Mouse (Mus musculus): ENCODE measurements around the gene Pid1. TPM values are rescaled to one million over a fixed set of nuclear protein-coding genes. Genes with fewer than 3 reads are reported as not detected.

Gene Pid1
- polyA plus RNA-seq, 1 experiment from 2014 or later, result 20.8 TPM

- H3K27me3 ChIP-seq (replicated peaks; ENCODE audit: control insufficient read depth, insufficient read depth, low read length), result no peaks in the 10 kb centered on the region
- H3K36me3 ChIP-seq (ENCODE audit: control insufficient read depth, insufficient read depth, low read length), result no peaks in the 10 kb centered on the region
- H3K27ac ChIP-seq (ENCODE audit: low read length), result no peak overlapping the region
- no peak overlapping the region for H3K9ac ChIP-seq (ENCODE audit: low read depth, low read length)
- H3K4me2 ChIP-seq (ENCODE audit: low read depth, low read length), result no peak overlapping the region
- no peaks in the 10 kb centered on the region for H3K9me3 ChIP-seq (ENCODE audit: control insufficient read depth, low read length)
- 17% methylated on average over 3 of the region's 3 CpGs for WGBS
- no peaks in the 10 kb centered on the region for H3K4me1 ChIP-seq (ENCODE audit: control insufficient read depth, insufficient read depth, low read length)
- no peak for ATAC-seq
- no peak overlapping the region for H3K4me3 ChIP-seq (ENCODE audit: low read length)
Observed at GRCm38 (mm10) chr1:84253838-84254237, 110.1 kb downstream of the Pid1 start.

- no peaks in the 10 kb centered on the region for H3K9me3 ChIP-seq (ENCODE audit: control insufficient read depth, low read length)
- H3K27me3 ChIP-seq (replicated peaks; ENCODE audit: control insufficient read depth, insufficient read depth, low read length), result no peaks in the 10 kb centered on the region
- H3K4me1 ChIP-seq (ENCODE audit: control insufficient read depth, insufficient read depth, low read length), result no peaks in the 10 kb centered on the region
- H3K36me3 ChIP-seq (ENCODE audit: control insufficient read depth, insufficient read depth, low read length), result no peaks in the 10 kb centered on the region
- no peak overlapping the region for H3K4me3 ChIP-seq (ENCODE audit: low read length)
- no peak overlapping the region for H3K27ac ChIP-seq (ENCODE audit: low read length)
- no peak for ATAC-seq
- H3K4me2 ChIP-seq (ENCODE audit: low read depth, low read length), result no peak overlapping the region
- no peak overlapping the region for H3K9ac ChIP-seq (ENCODE audit: low read depth, low read length)
- WGBS, result 59% methylated on average over 1 of the region's 1 CpGs
Observed at GRCm38 (mm10) chr1:84251205-84251604, 112.8 kb downstream of the Pid1 start.

- ATAC-seq, result no peak
- Histone ChIP-seq H3K4me1 (ENCODE audit: control insufficient read depth, insufficient read depth, low read length) (no peaks in the 10 kb centered on the region), H3K27me3 (replicated peaks; ENCODE audit: control insufficient read depth, insufficient read depth, low read length) (no peaks in the 10 kb centered on the region), H3K9me3 (ENCODE audit: control insufficient read depth, low read length) (no peaks in the 10 kb centered on the region), H3K4me3 (ENCODE audit: low read length) (no peak overlapping the region), H3K36me3 (ENCODE audit: control insufficient read depth, insufficient read depth, low read length) (no peaks in the 10 kb centered on the region), H3K9ac (ENCODE audit: low read depth, low read length) (no peak overlapping the region), H3K4me2 (ENCODE audit: low read depth, low read length) (no peak overlapping the region), H3K27ac (ENCODE audit: low read length) (no peak overlapping the region)
- 72% methylated on average over 1 of the region's 1 CpGs for WGBS
Observed at GRCm38 (mm10) chr1:84250770-84251169, 113.2 kb downstream of the Pid1 start.

GRCm38 (mm10) chr1:84249772-84250338, 114.1 kb downstream of the Pid1 start:
- H3K4me2 ChIP-seq (ENCODE audit: low read depth, low read length), result no peak overlapping the region
- WGBS, result 75% methylated on average over 6 of the region's 6 CpGs
- H3K9me3 ChIP-seq (ENCODE audit: control insufficient read depth, low read length), result no peaks in the 10 kb centered on the region

GRCm38 (mm10) chr1:84247111-84247510, 116.9 kb downstream of the Pid1 start:
- H3K4me2 ChIP-seq (ENCODE audit: low read depth, low read length), result no peak overlapping the region

More at GRCm38 (mm10) chr1:84249772-84250338, 114.1 kb downstream of the Pid1 start:
- Histone ChIP-seq H3K4me1 (ENCODE audit: control insufficient read depth, insufficient read depth, low read length) (no peaks in the 10 kb centered on the region), H3K36me3 (ENCODE audit: control insufficient read depth, insufficient read depth, low read length) (no peaks in the 10 kb centered on the region), H3K9ac (ENCODE audit: low read depth, low read length) (no peak overlapping the region), H3K27me3 (replicated peaks; ENCODE audit: control insufficient read depth, insufficient read depth, low read length) (no peaks in the 10 kb centered on the region), H3K4me3 (ENCODE audit: low read length) (no peak overlapping the region), H3K27ac (ENCODE audit: low read length) (no peak overlapping the region)
- no peak for ATAC-seq

GRCm38 (mm10) chr1:84241192-84241828, 122.7 kb downstream of the Pid1 start:
- Histone ChIP-seq H3K27ac (ENCODE audit: low read length) (no peak overlapping the region), H3K27me3 (replicated peaks; ENCODE audit: control insufficient read depth, insufficient read depth, low read length) (no peaks in the 10 kb centered on the region), H3K9ac (ENCODE audit: low read depth, low read length) (no peak overlapping the region), H3K36me3 (ENCODE audit: control insufficient read depth, insufficient read depth, low read length) (no peaks in the 10 kb centered on the region), H3K4me2 (ENCODE audit: low read depth, low read length) (no peak overlapping the region), H3K9me3 (ENCODE audit: control insufficient read depth, low read length) (no peaks in the 10 kb centered on the region), H3K4me1 (ENCODE audit: control insufficient read depth, insufficient read depth, low read length) (no peaks in the 10 kb centered on the region), H3K4me3 (ENCODE audit: low read length) (no peak overlapping the region)
- WGBS, result 58% methylated on average over 4 of the region's 4 CpGs
- ATAC-seq, result no peak

More at GRCm38 (mm10) chr1:84247111-84247510, 116.9 kb downstream of the Pid1 start:
- Histone ChIP-seq H3K27ac (ENCODE audit: low read length) (no peak overlapping the region), H3K4me3 (ENCODE audit: low read length) (no peak overlapping the region), H3K4me1 (ENCODE audit: control insufficient read depth, insufficient read depth, low read length) (no peaks in the 10 kb centered on the region), H3K9me3 (ENCODE audit: control insufficient read depth, low read length) (no peaks in the 10 kb centered on the region), H3K9ac (ENCODE audit: low read depth, low read length) (no peak overlapping the region), H3K27me3 (replicated peaks; ENCODE audit: control insufficient read depth, insufficient read depth, low read length) (no peaks in the 10 kb centered on the region), H3K36me3 (ENCODE audit: control insufficient read depth, insufficient read depth, low read length) (no peaks in the 10 kb centered on the region)
- ATAC-seq, result no peak
- WGBS, result 62% methylated on average over 3 of the region's 3 CpGs

GRCm38 (mm10) chr1:84240203-84240602, 123.8 kb downstream of the Pid1 start:
- Histone ChIP-seq H3K27me3 (replicated peaks; ENCODE audit: control insufficient read depth, insufficient read depth, low read length) (no peaks in the 10 kb centered on the region), H3K36me3 (ENCODE audit: control insufficient read depth, insufficient read depth, low read length) (no peaks in the 10 kb centered on the region), H3K9ac (ENCODE audit: low read depth, low read length) (no peak overlapping the region), H3K9me3 (ENCODE audit: control insufficient read depth, low read length) (no peaks in the 10 kb centered on the region), H3K27ac (ENCODE audit: low read length) (no peak overlapping the region), H3K4me1 (ENCODE audit: control insufficient read depth, insufficient read depth, low read length) (no peaks in the 10 kb centered on the region), H3K4me3 (ENCODE audit: low read length) (no peak overlapping the region), H3K4me2 (ENCODE audit: low read depth, low read length) (no peak overlapping the region)
- ATAC-seq, result no peak
- WGBS, result 97% methylated on average over 2 of the region's 2 CpGs

- WGBS, result 84% methylated on average over 2 of the region's 2 CpGs
- ATAC-seq, result no peak
- Histone ChIP-seq H3K9me3 (ENCODE audit: control insufficient read depth, low read length) (no peaks in the 10 kb centered on the region), H3K27ac (ENCODE audit: low read length) (no peak overlapping the region), H3K36me3 (ENCODE audit: control insufficient read depth, insufficient read depth, low read length) (no peaks in the 10 kb centered on the region), H3K9ac (ENCODE audit: low read depth, low read length) (no peak overlapping the region), H3K4me1 (ENCODE audit: control insufficient read depth, insufficient read depth, low read length) (no peaks in the 10 kb centered on the region), H3K27me3 (replicated peaks; ENCODE audit: control insufficient read depth, insufficient read depth, low read length) (no peaks in the 10 kb centered on the region), H3K4me2 (ENCODE audit: low read depth, low read length) (no peak overlapping the region), H3K4me3 (ENCODE audit: low read length) (no peak overlapping the region)
Observed at GRCm38 (mm10) chr1:84230431-84230830, 133.5 kb downstream of the Pid1 start.

GRCm38 (mm10) chr1:84225626-84226025, 138.4 kb downstream of the Pid1 start:
- Histone ChIP-seq H3K4me2 (ENCODE audit: low read depth, low read length) (no peak overlapping the region), H3K27me3 (replicated peaks; ENCODE audit: control insufficient read depth, insufficient read depth, low read length) (no peaks in the 10 kb centered on the region), H3K36me3 (ENCODE audit: control insufficient read depth, insufficient read depth, low read length) (no peaks in the 10 kb centered on the region), H3K27ac (ENCODE audit: low read length) (no peak overlapping the region), H3K4me1 (ENCODE audit: control insufficient read depth, insufficient read depth, low read length) (no peaks in the 10 kb centered on the region), H3K9me3 (ENCODE audit: control insufficient read depth, low read length) (no peaks in the 10 kb centered on the region), H3K9ac (ENCODE audit: low read depth, low read length) (no peak overlapping the region), H3K4me3 (ENCODE audit: low read length) (no peak overlapping the region)
- ATAC-seq, result no peak
- WGBS, result 90% methylated on average over 7 of the region's 7 CpGs

- 76% methylated on average over 1 of the region's 1 CpGs for WGBS
- Histone ChIP-seq H3K4me2 (ENCODE audit: low read depth, low read length) (no peak overlapping the region), H3K4me3 (ENCODE audit: low read length) (no peak overlapping the region), H3K27ac (ENCODE audit: low read length) (no peak overlapping the region), H3K4me1 (ENCODE audit: control insufficient read depth, insufficient read depth, low read length) (no peaks in the 10 kb centered on the region), H3K9ac (ENCODE audit: low read depth, low read length) (no peak overlapping the region), H3K9me3 (ENCODE audit: control insufficient read depth, low read length) (no peaks in the 10 kb centered on the region), H3K36me3 (ENCODE audit: control insufficient read depth, insufficient read depth, low read length) (no peaks in the 10 kb centered on the region), H3K27me3 (replicated peaks; ENCODE audit: control insufficient read depth, insufficient read depth, low read length) (no peaks in the 10 kb centered on the region)
- no peak for ATAC-seq
Observed at GRCm38 (mm10) chr1:84222051-84222450, 141.9 kb downstream of the Pid1 start.
